Mouse (Mus musculus) embryonic fibroblast, embryonic 13.5 days (primary cell): ENCODE data around the gene Vps18. TPM values are rescaled to one million over a fixed set of nuclear protein-coding genes. Genes with fewer than 3 reads are reported as not detected.
A peak's percentile ranks its signal among the peaks of the same experiment; 100 is the strongest.

Experiments
- H3K27ac ChIP-seq: 2 replicates; pipeline ENCODE4 v1.5.1; 2012; ENCODE audit warnings: low read length, control low read depth, inconsistent platforms; ENCODE audit not compliant: insufficient read depth
- H3K4me1 ChIP-seq: 2 replicates; pipeline ENCODE4 v1.6.1; 2011; ENCODE audit warnings: low read length; ENCODE audit not compliant: control insufficient read depth, insufficient read depth
- H3K4me3 ChIP-seq: 2 replicates; pipeline ENCODE4 v1.5.1; 2011; ENCODE audit warnings: mild to moderate bottlenecking, control low read depth, low read length; ENCODE audit not compliant: insufficient read depth
- CTCF ChIP-seq: IDR thresholded peaks from 2 replicates; pipeline ENCODE4 v1.5.1; 2011; ENCODE audit warnings: mild to moderate bottlenecking, control low read depth, low read length, moderate library complexity, borderline replicate concordance; ENCODE audit not compliant: insufficient read depth
- POLR2A ChIP-seq: IDR thresholded peaks from 2 replicates; pipeline ENCODE4 v1.6.1; 2011; ENCODE audit warnings: low read depth, mild to moderate bottlenecking, control low read depth, low read length, moderate library complexity
- polyA plus RNA-seq: library from polyadenylated mRNA; stranded (reverse); fragments of >200 nt; gene quantifications from 2 replicates; pipeline ENCODE4 v1.2.4, GENCODE M21; 2011; ENCODE audit warnings: low read depth; ENCODE audit not compliant: missing spikeins, insufficient read length

Vps18 gene
- polyA plus RNA-seq, 1 experiment, result 11.8 TPM

DNA sequence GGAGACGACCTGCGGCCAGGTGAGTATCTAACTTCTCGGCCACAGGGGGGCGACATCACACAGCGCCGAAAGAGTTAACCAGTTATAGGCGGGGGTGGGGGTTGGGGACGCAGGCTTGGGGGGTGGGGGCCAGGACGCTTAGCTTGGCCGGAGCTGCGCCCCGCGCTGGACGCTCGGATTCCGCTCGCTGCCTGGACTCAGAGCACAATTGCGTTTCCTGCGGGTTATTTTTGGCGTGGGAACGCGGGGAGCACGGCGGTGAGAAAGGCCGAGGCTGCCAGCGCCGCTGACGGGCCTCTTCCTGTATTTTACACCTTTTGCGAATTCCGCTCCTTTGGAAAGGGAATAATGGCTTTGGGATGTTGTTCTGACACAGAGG lies 38.6 kb downstream of the Vps18 start:
- Histone ChIP-seq H3K4me1 (0 out of 2 replicates have a peak, but pooled peaks cover 4% of the 10 kb centered on the region), H3K4me3 (peak overlapping the region; percentile 11; the same call in 1 of the 2 replicates), H3K27ac (no peak overlapping the region)
- TF ChIP-seq POLR2A (no peak), CTCF (peak; percentile 45; the same call in 1 of the 2 replicates)

DNA sequence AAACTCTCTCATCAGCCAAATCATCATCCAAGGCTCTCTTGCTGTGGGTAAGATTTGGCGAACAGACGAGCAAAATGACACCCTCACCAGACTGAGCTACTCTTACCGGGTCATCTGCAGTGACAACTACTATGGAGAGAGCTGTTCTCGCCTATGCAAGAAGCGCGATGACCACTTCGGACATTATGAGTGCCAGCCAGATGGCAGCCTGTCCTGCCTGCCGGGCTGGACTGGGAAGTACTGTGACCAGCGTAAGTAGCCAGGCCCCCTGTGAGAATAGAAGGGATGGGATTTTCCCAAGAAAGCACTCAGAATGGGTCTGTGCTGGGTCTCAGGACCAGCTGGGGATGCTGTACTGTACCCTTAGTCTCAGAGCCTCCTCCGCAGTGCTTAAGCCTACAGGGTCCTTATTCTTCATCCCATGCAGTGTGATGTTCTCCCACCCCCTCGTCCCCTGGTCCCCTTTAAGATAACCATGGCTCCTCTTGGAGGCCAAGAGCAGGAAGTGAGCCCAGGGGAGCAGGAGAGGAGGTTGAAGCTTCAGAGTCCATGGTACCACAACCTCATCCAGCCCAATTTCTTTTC lies 39.5 kb downstream of the Vps18 start:
- Histone ChIP-seq H3K27ac (no peak overlapping the region), H3K4me1 (no peaks in the 10 kb centered on the region), H3K4me3 (no peak overlapping the region)
- TF ChIP-seq POLR2A (no peak), CTCF (no peak)

DNA sequence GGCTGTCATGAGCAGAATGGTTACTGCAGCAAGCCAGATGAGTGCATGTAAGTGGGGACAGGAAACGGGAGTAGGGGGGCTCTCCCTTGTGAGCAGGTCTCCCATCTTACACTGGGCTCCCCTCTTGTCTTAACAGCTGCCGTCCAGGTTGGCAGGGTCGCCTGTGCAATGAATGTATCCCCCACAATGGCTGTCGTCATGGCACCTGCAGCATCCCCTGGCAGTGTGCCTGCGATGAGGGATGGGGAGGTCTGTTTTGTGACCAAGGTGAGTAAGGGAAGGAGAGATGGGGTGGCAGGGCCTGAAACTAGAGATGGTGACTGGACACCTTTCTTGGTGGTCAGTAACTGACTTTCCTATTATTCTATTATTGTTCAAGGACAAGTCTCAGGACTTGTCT lies 40.0 kb downstream of the Vps18 start:
- H3K4me3 ChIP-seq, result no peak overlapping the region
- TF ChIP-seq CTCF (no peak), POLR2A (no peak)

DNA sequence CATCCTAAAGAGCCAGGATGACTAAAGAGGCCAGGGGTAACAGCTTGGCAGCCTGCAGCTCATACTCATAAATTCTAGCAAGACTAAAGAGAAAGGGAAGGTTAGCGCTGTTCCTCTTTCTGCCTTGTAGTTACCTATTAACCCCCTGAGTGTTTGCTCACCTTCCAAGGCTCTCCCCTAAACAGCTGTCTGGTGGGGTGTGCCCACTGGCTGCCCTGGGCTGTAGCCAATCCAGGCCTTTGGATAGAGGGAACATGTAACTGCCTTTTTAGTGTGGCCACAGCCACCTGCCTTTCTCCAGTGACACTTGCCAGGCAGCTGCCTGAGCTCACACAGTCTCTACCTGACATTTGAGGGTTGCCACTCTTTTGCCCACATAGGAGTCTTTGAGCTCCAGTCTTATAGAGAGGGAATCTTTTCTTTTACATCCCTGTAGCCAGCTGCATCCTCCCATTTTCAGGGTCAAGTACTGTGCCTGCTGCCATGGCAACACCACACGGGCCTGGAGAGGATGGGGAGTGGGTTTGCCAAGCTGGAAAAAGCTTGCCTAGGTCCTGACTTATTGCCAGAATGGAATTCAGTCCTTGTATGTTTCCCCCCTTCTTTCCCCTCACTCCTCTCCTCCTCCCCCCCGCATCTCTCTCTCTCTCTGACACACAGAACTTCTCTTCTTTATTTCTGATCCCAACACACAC lies 40.7 kb downstream of the Vps18 start:
- H3K27ac ChIP-seq, result no peak overlapping the region
- TF ChIP-seq CTCF, result no peak
- TF ChIP-seq POLR2A, result no peak
- H3K4me1 ChIP-seq, result no peaks in the 10 kb centered on the region
- no peak overlapping the region for H3K4me3 ChIP-seq

More for the DNA sequence above, 40.0 kb downstream of the Vps18 start:
- Histone ChIP-seq H3K4me1 (no peaks in the 10 kb centered on the region), H3K27ac (no peak overlapping the region)

DNA sequence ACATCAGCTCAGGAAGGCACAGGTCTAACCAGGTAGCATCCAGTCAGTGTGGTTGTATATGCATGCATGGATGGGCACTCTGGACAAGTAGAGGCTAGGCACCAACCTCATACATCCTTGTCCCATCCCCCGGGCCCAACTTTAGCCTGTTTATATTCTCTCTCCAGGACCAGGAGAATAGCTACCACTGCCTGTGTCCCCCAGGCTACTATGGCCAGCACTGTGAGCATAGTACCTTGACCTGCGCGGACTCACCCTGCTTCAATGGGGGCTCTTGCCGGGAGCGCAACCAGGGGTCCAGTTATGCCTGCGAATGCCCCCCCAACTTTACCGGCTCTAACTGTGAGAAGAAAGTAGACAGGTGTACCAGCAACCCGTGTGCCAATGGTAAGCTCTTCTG lies 42.3 kb downstream of the Vps18 start:
- no peaks in the 10 kb centered on the region for H3K4me1 ChIP-seq
- no peak overlapping the region for H3K4me3 ChIP-seq
- no peak overlapping the region for H3K27ac ChIP-seq
- TF ChIP-seq CTCF, result no peak
- no peak for TF ChIP-seq POLR2A

DNA sequence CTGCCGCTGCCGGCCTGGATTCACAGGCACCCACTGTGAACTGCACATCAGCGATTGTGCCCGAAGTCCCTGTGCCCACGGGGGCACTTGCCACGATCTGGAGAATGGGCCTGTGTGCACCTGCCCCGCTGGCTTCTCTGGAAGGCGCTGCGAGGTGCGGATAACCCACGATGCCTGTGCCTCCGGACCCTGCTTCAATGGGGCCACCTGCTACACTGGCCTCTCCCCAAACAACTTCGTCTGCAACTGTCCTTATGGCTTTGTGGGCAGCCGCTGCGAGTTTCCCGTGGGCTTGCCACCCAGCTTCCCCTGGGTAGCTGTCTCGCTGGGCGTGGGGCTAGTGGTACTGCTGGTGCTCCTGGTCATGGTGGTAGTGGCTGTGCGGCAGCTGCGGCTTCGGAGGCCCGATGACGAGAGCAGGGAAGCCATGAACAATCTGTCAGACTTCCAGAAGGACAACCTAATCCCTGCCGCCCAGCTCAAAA lies 43.7 kb downstream of the Vps18 start:
- TF ChIP-seq POLR2A (no peak), CTCF (no peak)
- Histone ChIP-seq H3K27ac (no peak overlapping the region), H3K4me3 (no peak overlapping the region), H3K4me1 (no peaks in the 10 kb centered on the region)

DNA sequence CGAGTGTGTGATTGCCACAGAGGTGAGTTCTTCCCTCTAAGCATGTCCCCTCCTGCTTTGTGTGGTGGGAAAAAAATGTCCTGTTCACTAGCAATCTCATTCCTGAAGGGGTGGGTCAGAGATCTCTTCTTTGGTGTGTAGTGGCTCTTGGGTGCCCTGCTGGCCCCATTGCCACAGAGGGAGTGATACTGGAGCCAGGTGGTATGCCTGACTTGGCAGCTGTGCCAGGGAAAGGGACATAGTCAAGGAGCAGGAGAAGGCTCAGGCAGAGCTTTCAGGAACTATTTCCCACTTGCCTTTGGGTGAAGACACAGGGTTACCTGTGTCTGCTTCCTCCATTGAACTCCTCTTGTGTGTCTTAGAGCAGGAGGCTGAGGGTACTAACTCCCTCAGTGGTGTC lies 45.6 kb downstream of the Vps18 start:
- Histone ChIP-seq H3K4me1 (no peaks in the 10 kb centered on the region), H3K27ac (no peak overlapping the region), H3K4me3 (no peak overlapping the region)
- TF ChIP-seq POLR2A (no peak), CTCF (no peak)

DNA sequence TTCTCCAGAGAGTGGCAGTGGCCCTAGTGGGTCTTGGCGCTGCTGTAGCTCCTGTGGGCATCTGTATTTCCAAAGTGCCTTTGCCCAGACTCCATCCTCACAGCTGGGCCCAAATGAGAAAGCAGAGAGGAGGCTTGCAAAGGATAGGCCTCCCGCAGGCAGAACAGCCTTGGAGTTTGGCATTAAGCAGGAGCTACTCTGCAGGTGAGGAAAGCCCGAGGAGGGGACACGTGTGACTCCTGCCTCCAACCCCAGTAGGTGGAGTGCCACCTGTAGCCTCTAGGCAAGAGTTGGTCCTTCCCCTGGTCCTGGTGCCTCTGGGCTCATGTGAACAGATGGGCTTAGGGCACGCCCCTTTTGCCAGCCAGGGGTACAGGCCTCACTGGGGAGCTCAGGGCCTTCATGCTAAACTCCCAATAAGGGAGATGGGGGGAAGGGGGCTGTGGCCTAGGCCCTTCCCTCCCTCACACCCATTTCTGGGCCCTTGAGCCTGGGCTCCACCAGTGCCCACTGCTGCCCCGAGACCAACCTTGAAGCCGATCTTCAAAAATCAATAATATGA lies 46.5 kb downstream of the Vps18 start:
- Histone ChIP-seq H3K27ac (no peak overlapping the region), H3K4me1 (no peaks in the 10 kb centered on the region), H3K4me3 (no peak overlapping the region)
- TF ChIP-seq POLR2A, result no peak
- no peak for TF ChIP-seq CTCF

DNA sequence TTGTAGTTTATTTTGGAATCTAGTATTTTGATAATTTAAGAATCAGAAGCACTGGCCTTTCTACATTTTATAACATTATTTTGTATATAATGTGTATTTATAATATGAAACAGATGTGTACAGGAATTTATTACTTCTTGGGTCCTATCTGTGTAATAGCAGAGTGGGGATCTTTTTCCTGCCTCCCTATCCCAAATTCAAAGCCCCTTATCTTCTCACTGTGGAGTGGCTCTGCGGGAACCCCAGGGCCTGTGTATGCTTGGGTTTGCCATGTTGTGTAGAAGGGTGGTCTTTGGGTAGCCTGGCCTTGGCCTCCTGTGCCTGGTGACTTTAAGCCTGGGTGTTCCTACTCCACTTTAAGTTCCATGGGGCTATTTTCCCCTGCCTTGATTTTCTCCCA lies 47.0 kb downstream of the Vps18 start:
- TF ChIP-seq CTCF (no peak), POLR2A (no peak)
- no peak overlapping the region for H3K4me3 ChIP-seq
- no peaks in the 10 kb centered on the region for H3K4me1 ChIP-seq
- no peak overlapping the region for H3K27ac ChIP-seq

DNA sequence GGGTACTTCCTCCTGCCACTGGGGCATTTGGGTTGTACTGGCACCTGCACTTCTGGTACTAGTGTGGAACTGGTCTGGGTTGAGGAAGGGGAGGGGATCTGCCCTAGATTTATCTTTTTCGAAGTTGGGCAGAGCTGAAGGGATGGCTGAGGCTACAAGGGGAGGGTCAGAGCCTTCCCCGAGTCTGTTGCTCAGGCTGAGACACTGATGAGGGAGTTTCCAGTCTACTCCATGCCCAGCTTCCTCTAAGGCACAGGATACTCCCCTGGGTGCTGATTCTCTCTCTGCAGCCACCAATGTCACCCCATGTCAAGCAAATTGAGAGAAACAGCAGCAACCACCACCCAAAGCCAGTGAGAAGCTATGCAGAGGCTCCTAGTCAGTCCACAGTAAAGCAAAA lies 47.5 kb downstream of the Vps18 start:
- Histone ChIP-seq H3K27ac (no peak overlapping the region), H3K4me1 (no peaks in the 10 kb centered on the region), H3K4me3 (no peak overlapping the region)
- TF ChIP-seq CTCF, result no peak
- no peak for TF ChIP-seq POLR2A
